Mouse (Mus musculus): ENCODE data around the gene Abcg8.

Abcg8 gene

GRCm38 (mm10) chr17:84675951-84676366, at the start of gene Abcg8:
Abcg8 (plus strand) TSS chr17:84676302.
- DNase-seq (ENCODE audit: low spot score): peak; percentile 55

GRCm38 (mm10) chr17:84626857-84627305, 49.2 kb upstream of the Abcg8 start:
- DNase-seq (ENCODE audit: low spot score): peak; percentile 52

- DNase-seq (ENCODE audit: low spot score): no peak
Measured at GRCm38 (mm10) chr17:84627721-84628120, 48.4 kb upstream of the Abcg8 start.

- no peak for DNase-seq (ENCODE audit: low spot score)
Measured at GRCm38 (mm10) chr17:84628611-84629010, 47.5 kb upstream of the Abcg8 start.

GRCm38 (mm10) chr17:84631836-84632235, 44.3 kb upstream of the Abcg8 start:
- no peak for DNase-seq (ENCODE audit: low spot score)

- DNase-seq (ENCODE audit: low spot score): no peak
Measured at GRCm38 (mm10) chr17:84633443-84633842, 42.7 kb upstream of the Abcg8 start.

GRCm38 (mm10) chr17:84636328-84636727, 39.8 kb upstream of the Abcg8 start:
- no peak for DNase-seq (ENCODE audit: low spot score)

- DNase-seq (ENCODE audit: low spot score): no peak
Measured at GRCm38 (mm10) chr17:84637971-84638370, 38.1 kb upstream of the Abcg8 start.

GRCm38 (mm10) chr17:84639796-84640378, 36.2 kb upstream of the Abcg8 start:
- DNase-seq (ENCODE audit: low spot score): no peak

- peak; percentile 64 for DNase-seq (ENCODE audit: low spot score)
Measured at GRCm38 (mm10) chr17:84641893-84642292, 34.2 kb upstream of the Abcg8 start.

GRCm38 (mm10) chr17:84642324-84642723, 33.8 kb upstream of the Abcg8 start:
- DNase-seq (ENCODE audit: low spot score): no peak

GRCm38 (mm10) chr17:84644292-84645050, 31.6 kb upstream of the Abcg8 start:
- no peak for DNase-seq (ENCODE audit: low spot score)

- no peak for DNase-seq (ENCODE audit: low spot score)
Measured at GRCm38 (mm10) chr17:84645119-84645518, 31.0 kb upstream of the Abcg8 start.

GRCm38 (mm10) chr17:84645894-84646293, 30.2 kb upstream of the Abcg8 start:
- DNase-seq (ENCODE audit: low spot score): no peak

GRCm38 (mm10) chr17:84646477-84646876, 29.6 kb upstream of the Abcg8 start:
- no peak for DNase-seq (ENCODE audit: low spot score)

GRCm38 (mm10) chr17:84647630-84648029, 28.5 kb upstream of the Abcg8 start:
- DNase-seq (ENCODE audit: low spot score): no peak

GRCm38 (mm10) chr17:84650302-84651017, 25.6 kb upstream of the Abcg8 start:
- no peak for DNase-seq (ENCODE audit: low spot score)

GRCm38 (mm10) chr17:84653544-84653943, 22.6 kb upstream of the Abcg8 start:
- DNase-seq (ENCODE audit: low spot score): no peak

GRCm38 (mm10) chr17:84656205-84656604, 19.9 kb upstream of the Abcg8 start:
- no peak for DNase-seq (ENCODE audit: low spot score)

GRCm38 (mm10) chr17:84656653-84657421, 19.3 kb upstream of the Abcg8 start:
- DNase-seq (ENCODE audit: low spot score): peak; percentile 36

GRCm38 (mm10) chr17:84657422-84657732, 18.7 kb upstream of the Abcg8 start:
- DNase-seq (ENCODE audit: low spot score): no peak

GRCm38 (mm10) chr17:84657782-84658181, 18.3 kb upstream of the Abcg8 start:
- no peak for DNase-seq (ENCODE audit: low spot score)
